Mouse (Mus musculus) testis, adult 2 months (tissue): ENCODE results near the gene Rad9b.

Experiments
- CTCF ChIP-seq: fragments of 200-500 bp; IDR thresholded peaks from 2 replicates; pipeline ENCODE4 v1.5.1; 2012; ENCODE audit warnings: low read depth, mild to moderate bottlenecking, inconsistent platforms, low read length, moderate library complexity; ENCODE audit not compliant: control insufficient read depth, insufficient read depth, insufficient replicate concordance
- POLR2A ChIP-seq: fragments of 200-500 bp; IDR thresholded peaks from 2 replicates; pipeline ENCODE4 v1.6.1; 2012; ENCODE audit warnings: low read depth, mild to moderate bottlenecking, inconsistent platforms, low read length, moderate library complexity; ENCODE audit not compliant: control insufficient read depth

GRCm38 (mm10) chr5:122288147-122288811 lies 65.8 kb downstream of the Rad9b start:
- TF ChIP-seq POLR2A, result no peak
- no peak for TF ChIP-seq CTCF
